Mouse (Mus musculus) intestine, embryonic 14.5 days (tissue): ENCODE data around the gene F2rl1. TPM values are rescaled to one million over a fixed set of nuclear protein-coding genes. Genes with fewer than 3 reads are reported as not detected.

Source experiments
- ATAC-seq: fragments of 200-750 bp; cut with Nextera tagmentation; replicated peaks from 2 replicates; pipeline ENCODE4 v1.8.0; 2017; ENCODE audit warnings: low read depth, moderate number of reproducible peaks, moderate TSS enrichment, moderate library complexity; ENCODE audit not compliant: low FRiP score, low TSS enrichment
- DNase-seq: peaks from one replicate; pipeline ENCODE4 v3.0.0-alpha.2; 2018; ENCODE audit warnings: low spot score
- H3K27ac ChIP-seq: fragments of 300-500 bp; sonication (generic); 2 replicates; pipeline ENCODE4 v1.5.1; 2014; ENCODE audit warnings: low read depth, mild to moderate bottlenecking, control low read depth
- H3K27me3 ChIP-seq: fragments of 300-500 bp; sonication (generic); replicated peaks from 2 replicates; pipeline ENCODE4 v1.6.1; 2014; ENCODE audit warnings: low read length, control low read depth; ENCODE audit not compliant: control insufficient read depth, insufficient read depth
- H3K36me3 ChIP-seq: fragments of 300-500 bp; sonication (generic); 2 replicates; pipeline ENCODE4 v1.6.1; 2014; ENCODE audit warnings: low read length, control low read depth; ENCODE audit not compliant: control insufficient read depth, insufficient read depth
- H3K4me1 ChIP-seq: fragments of 300-500 bp; sonication (generic); replicated peaks from 2 replicates; pipeline ENCODE4 v1.6.1; 2014; ENCODE audit warnings: low read length, control low read depth, mixed read lengths; ENCODE audit not compliant: control insufficient read depth, insufficient read depth
- H3K4me2 ChIP-seq: fragments of 300-500 bp; sonication (generic); 2 replicates; pipeline ENCODE4 v1.6.1; 2014; ENCODE audit warnings: low read length
- H3K4me3 ChIP-seq: fragments of 300-500 bp; sonication (generic); 2 replicates; pipeline ENCODE4 v1.5.1; 2014; ENCODE audit warnings: low read depth, low read length, control low read depth, mixed read lengths
- H3K9ac ChIP-seq: fragments of 300-500 bp; sonication (generic); 2 replicates; pipeline ENCODE4 v1.6.1; 2014; ENCODE audit warnings: mild to moderate bottlenecking, low read length
- H3K9me3 ChIP-seq: fragments of 300-500 bp; sonication (generic); 2 replicates; pipeline ENCODE4 v1.6.1; 2016; ENCODE audit warnings: low read length, control low read depth; ENCODE audit not compliant: control insufficient read depth
- WGBS: fragments of 180-500 bp; shearing (Covaris S2); extraction: QIAGEN DNeasy Blood & Tissue Kit; methylation state at CpG from one replicate; pipeline ENCODE4 v1.1.7; 2014; 5-methylcytosine and 5-hydroxymethylcytosine counted together
- polyA plus RNA-seq: library from polyadenylated mRNA; unstranded; fragments of >200 nt; fragmentation: Nextera tagmentation; extraction: Ambion mirVana; gene quantifications from 2 replicates; pipeline ENCODE4 v1.2.1, GENCODE M21; 2014

The F2rl1 gene
- polyA plus RNA-seq, 1 experiment from 2014 or later = 14.3 TPM

- H3K9ac ChIP-seq = no peak overlapping the region
- ATAC-seq = no peak
- no peak overlapping the region for H3K27ac ChIP-seq
- no peaks in the 10 kb centered on the region for H3K9me3 ChIP-seq
- H3K4me2 ChIP-seq = no peak overlapping the region
- no peak for DNase-seq
- peaks cover 24% of the 10 kb centered on the region for H3K27me3 ChIP-seq
- H3K4me3 ChIP-seq = no peak overlapping the region
- 88% methylated on average over 2 of the region's 2 CpGs for WGBS
- H3K36me3 ChIP-seq = no peaks in the 10 kb centered on the region
- H3K4me1 ChIP-seq = no peaks in the 10 kb centered on the region; the same call in none of the 2 replicates
Observed at GRCm38 (mm10) chr13:95529246-95529645, 4.2 kb upstream of the F2rl1 start.

- H3K36me3 ChIP-seq = no peaks in the 10 kb centered on the region
- peak overlapping the region; percentile 27 for H3K9ac ChIP-seq
- H3K27me3 ChIP-seq = peaks cover 25% of the 10 kb centered on the region
- peak overlapping the region; percentile 82 for H3K4me2 ChIP-seq
- H3K4me3 ChIP-seq = peak overlapping the region; percentile 37
- DNase-seq (no peak), ATAC-seq (no peak)
- no peaks in the 10 kb centered on the region; the same call in 1 of the 2 replicates for H3K4me1 ChIP-seq
- under 1% methylated on average over 13 of the region's 13 CpGs for WGBS
- no peaks in the 10 kb centered on the region for H3K9me3 ChIP-seq
- H3K27ac ChIP-seq = peak overlapping the region; percentile 47; the same call in 1 of the 2 replicates
Observed at GRCm38 (mm10) chr13:95524424-95524673, 678 bp downstream of the F2rl1 start.

GRCm38 (mm10) chr13:95523659-95524423 lies 1.2 kb downstream of the F2rl1 start:
- Histone ChIP-seq H3K27me3 (peaks cover 25% of the 10 kb centered on the region), H3K9ac (peak overlapping the region; percentile 27), H3K4me3 (peak overlapping the region; percentile 37), H3K9me3 (no peaks in the 10 kb centered on the region), H3K36me3 (no peaks in the 10 kb centered on the region), H3K27ac (peak overlapping the region; percentile 47; the same call in 1 of the 2 replicates), H3K4me2 (peak overlapping the region; percentile 82), H3K4me1 (no peaks in the 10 kb centered on the region; the same call in 1 of the 2 replicates)
- WGBS = 5% methylated on average over 29 of the region's 29 CpGs
- ATAC-seq (no peak), DNase-seq (peak; percentile 79)

GRCm38 (mm10) chr13:95522176-95522575 lies 2.9 kb downstream of the F2rl1 start:
- H3K4me2 ChIP-seq = peak overlapping the region; percentile 18; the same call in 1 of the 2 replicates
- ATAC-seq (no peak), DNase-seq (peak; percentile 58)
- no peak overlapping the region for H3K4me3 ChIP-seq
- no peaks in the 10 kb centered on the region for H3K9me3 ChIP-seq
- no peak overlapping the region for H3K27ac ChIP-seq
- peaks cover 25% of the 10 kb centered on the region for H3K27me3 ChIP-seq
- no peaks in the 10 kb centered on the region; the same call in 1 of the 2 replicates for H3K4me1 ChIP-seq
- H3K9ac ChIP-seq = no peak overlapping the region
- H3K36me3 ChIP-seq = no peaks in the 10 kb centered on the region
- WGBS = 74% methylated on average over 10 of the region's 10 CpGs

- Histone ChIP-seq H3K36me3 (no peaks in the 10 kb centered on the region), H3K27ac (no peak overlapping the region), H3K9me3 (no peaks in the 10 kb centered on the region), H3K4me3 (no peak overlapping the region), H3K27me3 (peaks cover 17% of the 10 kb centered on the region), H3K4me1 (no peaks in the 10 kb centered on the region; the same call in 1 of the 2 replicates), H3K4me2 (no peak overlapping the region), H3K9ac (no peak overlapping the region)
- 81% methylated on average over 6 of the region's 6 CpGs for WGBS
- ATAC-seq (no peak), DNase-seq (no peak)
Observed at GRCm38 (mm10) chr13:95521029-95521428, 4.0 kb downstream of the F2rl1 start.

- ATAC-seq (no peak), DNase-seq (no peak)
- no peaks in the 10 kb centered on the region for H3K9me3 ChIP-seq
- H3K4me3 ChIP-seq = no peak overlapping the region
- H3K27me3 ChIP-seq = no peaks in the 10 kb centered on the region
- no peaks in the 10 kb centered on the region for H3K36me3 ChIP-seq
- 75% methylated on average over 4 of the region's 4 CpGs for WGBS
- no peaks in the 10 kb centered on the region for H3K4me1 ChIP-seq
- no peak overlapping the region for H3K4me2 ChIP-seq
- H3K27ac ChIP-seq = no peak overlapping the region
- no peak overlapping the region for H3K9ac ChIP-seq
Observed at GRCm38 (mm10) chr13:95514756-95515155, 10.3 kb downstream of the F2rl1 start.

- 90% methylated on average over 5 of the region's 5 CpGs for WGBS
- H3K4me2 ChIP-seq = no peak overlapping the region
- no peaks in the 10 kb centered on the region for H3K9me3 ChIP-seq
- no peak overlapping the region for H3K27ac ChIP-seq
- ATAC-seq (no peak), DNase-seq (no peak)
- H3K4me1 ChIP-seq = no peaks in the 10 kb centered on the region
- no peaks in the 10 kb centered on the region for H3K36me3 ChIP-seq
- no peak overlapping the region for H3K9ac ChIP-seq
- no peak overlapping the region for H3K4me3 ChIP-seq
- H3K27me3 ChIP-seq = no peaks in the 10 kb centered on the region
Observed at GRCm38 (mm10) chr13:95510054-95510453, 15.0 kb downstream of the F2rl1 start.

GRCm38 (mm10) chr13:95503279-95503917 lies 21.6 kb downstream of the F2rl1 start:
- no peak overlapping the region for H3K27ac ChIP-seq
- no peak overlapping the region for H3K4me3 ChIP-seq
- no peaks in the 10 kb centered on the region for H3K4me1 ChIP-seq
- DNase-seq = no peak
- no peak overlapping the region for H3K4me2 ChIP-seq
- H3K9ac ChIP-seq = no peak overlapping the region
- no peaks in the 10 kb centered on the region for H3K36me3 ChIP-seq
- 67% methylated on average over 8 of the region's 8 CpGs for WGBS
- no peaks in the 10 kb centered on the region for H3K27me3 ChIP-seq
- ATAC-seq = no peak
- no peaks in the 10 kb centered on the region for H3K9me3 ChIP-seq
